Mouse (Mus musculus) cerebellum, adult 9-10 months (tissue): ENCODE measurements at regions not wholly inside any gene's neighbourhood (a gene's known extent, or its start where the extent isn't known, plus 50 kb on each side); places are given as distances from the start of the nearest gene placed in this dataset.

ENCODE experiments used
- DNase-seq: peaks from one replicate; pipeline ENCODE4 v3.0.0; 2022

DNA sequence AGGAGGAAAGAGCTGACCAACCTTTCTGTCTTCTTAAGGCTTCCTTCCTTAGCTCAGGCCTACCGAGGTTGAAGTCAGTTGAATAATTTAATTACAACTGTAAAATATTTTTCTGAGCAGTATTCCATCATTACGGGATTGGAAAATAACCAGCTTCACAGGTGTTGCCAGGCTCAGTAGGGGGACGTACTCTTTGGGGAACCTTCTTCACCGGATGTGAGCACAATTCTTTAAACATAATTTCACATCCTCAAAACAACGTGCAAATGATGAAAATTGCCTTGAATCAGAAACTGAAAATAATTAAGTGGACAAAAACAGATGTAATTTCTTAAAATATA, 515.9 kb downstream of the Tns3 start:
- DNase-seq, result no peak

DNA sequence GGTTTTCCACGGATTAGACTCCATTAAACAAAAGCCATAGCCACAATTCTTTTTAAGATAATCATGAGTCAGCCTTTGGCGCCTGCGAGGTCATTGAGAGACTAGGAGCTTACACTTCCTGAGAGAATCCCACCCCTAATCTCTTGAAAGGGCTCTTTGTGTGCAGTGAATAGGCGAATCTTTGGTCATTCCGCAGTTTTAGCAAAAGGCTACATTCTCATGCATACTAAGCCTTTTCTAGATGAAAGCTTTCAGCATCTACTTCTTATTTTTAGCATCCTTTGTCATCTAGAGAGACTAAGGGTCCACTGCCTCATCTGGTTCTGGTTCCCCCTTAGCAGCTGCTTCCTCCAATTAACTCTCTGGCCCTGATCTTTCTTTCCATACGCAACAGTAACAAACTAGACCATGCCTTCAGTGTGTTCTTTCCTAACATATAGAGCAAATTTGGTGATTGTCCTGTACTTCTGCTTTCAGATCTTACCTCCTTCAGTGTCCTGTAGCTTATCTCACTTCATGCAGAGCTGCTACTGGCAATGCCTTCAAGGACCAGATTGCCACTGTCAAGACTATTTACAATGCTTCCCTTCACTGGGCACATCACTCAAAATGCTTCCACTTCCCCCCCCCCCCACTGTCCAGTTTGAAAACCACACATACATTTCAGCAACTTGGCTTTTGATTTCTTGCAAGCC, 516.4 kb downstream of the Tns3 start:
- DNase-seq, result peak; percentile 1

DNA sequence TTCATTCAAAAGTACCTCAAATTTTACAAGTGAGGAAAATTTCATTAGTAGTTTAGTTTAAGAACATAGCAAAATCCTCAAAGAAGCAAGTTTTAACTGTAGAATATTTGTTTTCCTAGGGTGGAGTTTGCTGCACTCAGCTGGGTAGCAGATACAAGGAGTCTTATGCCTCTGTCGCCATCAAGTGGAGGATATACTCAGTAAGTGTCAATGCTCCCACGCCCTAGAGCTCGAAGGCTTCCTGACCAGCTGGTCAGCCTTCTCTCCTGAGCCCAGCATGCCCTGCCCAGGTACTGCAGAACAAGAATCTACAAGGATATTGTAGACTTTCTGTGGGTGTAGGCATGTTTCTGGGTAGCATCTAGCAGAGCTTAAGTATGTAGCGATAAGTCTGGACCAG, 527.0 kb downstream of the Tns3 start:
- peak; percentile 5 for DNase-seq

DNA sequence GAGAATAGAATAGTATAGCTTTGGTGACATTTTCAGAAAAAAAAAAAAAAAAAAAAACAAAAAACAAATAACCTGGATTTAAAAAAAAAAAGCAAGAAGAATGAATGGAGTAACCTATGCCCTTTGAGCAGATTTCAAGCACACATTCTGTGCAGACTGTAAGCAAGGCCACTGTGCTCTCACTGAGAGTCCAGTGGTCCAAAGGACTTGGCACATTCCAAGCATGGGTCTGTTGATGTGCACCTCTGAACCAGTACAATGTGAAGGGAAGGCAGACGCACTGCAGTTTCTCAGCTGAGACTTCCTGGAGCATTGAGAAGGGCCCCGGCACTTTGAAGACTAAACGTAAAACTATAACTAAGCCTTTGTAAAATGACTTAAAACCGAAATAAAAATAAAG, 527.7 kb downstream of the Tns3 start:
- DNase-seq, result no peak

DNA sequence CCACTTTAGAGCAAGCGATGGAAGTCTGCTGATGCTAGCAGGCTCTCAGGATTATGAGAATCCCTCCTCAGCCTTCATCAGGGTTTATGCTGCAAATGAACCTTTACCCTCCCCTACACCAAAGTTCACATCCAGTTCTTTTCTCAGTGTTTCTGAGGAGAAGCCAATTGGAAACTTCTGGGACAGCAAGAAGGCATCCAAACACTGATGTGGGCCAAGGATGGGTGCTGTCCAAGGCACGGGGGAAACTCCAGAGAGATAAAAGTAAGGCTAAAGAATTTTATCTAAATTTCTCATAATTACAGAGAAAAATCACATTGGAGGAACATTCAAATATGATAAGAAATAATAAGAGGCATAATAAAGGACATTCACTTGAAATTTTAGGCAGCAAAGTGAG, 555.0 kb downstream of the Tns3 start:
- no peak for DNase-seq

DNA sequence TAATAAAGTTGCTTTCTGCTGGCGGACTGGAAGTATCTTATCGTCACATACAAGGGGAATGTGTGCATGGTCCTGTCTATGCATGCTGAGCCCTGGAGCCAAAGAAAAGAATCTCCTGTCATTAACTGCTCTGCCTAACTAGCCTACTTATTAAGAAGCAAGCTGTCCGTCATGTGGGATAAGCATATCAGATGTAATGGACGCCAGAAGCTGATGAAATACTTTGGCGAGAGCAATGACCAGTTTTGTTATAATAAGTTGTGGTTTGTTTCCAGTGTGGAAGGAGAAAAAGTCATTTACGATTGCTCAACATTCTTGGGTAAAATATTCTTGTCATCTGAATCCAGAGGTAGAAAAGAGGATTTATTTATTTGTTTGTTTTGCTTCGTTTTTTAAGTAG, 563.2 kb downstream of the Tns3 start:
- no peak for DNase-seq

DNA sequence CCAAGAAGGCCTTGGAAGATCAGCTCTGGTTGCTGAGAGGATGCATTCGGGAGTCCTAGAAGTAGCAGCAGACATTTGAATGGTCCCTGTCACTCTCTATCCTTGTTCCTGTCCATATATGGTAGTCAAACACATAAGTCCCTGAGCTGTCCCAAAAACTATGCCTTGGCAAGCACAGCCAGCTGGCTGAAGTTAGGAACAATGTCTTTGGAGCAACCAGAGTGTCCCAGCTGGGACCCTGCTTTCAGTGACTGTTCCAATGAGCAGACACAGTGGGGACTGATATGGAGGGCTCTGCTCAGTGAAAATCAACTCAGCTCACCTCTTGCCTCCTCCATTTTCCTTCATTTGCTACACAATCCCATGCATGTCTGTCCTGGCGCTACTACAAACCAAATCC, 580.0 kb downstream of the Tns3 start:
- DNase-seq, result no peak

DNA sequence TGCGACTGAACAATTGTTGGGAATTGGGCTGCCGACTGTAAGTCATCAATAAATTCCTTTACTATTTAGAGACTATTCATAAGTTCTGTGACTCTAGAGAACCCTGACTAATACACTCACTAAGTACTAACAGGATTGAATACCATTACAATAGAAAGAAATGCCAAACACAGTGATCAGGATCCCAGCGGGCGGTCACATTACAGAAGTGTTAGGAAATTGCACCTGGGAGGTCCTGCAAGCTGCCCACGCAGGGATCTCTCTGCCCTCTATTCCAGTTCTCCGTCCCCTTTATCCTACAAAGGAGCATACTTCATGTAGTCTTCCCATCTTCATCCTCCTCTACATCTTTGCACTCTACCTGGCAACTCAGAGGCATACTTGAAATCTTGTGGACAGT, 581.5 kb downstream of the Tns3 start:
- DNase-seq, result no peak

DNA sequence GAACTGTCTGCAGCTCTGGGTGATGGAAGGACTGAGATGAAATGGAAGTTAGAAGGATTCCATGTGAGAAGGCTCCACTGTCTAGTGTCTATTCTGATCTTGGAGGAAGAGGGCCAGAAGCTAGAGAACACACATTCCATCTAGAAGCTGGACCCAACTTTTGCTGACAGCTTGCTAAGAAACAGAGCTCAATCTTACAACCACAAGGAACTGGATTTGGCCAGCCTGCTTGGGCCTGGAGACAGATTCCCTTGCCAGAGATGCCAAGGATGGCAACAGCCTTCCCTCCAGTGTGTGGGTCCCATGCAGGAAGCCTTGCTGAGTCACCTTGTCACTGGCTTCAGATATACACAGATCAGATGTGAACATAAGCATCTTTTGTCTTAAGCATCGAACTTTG, 591.0 kb downstream of the Tns3 start:
- DNase-seq, result no peak

DNA sequence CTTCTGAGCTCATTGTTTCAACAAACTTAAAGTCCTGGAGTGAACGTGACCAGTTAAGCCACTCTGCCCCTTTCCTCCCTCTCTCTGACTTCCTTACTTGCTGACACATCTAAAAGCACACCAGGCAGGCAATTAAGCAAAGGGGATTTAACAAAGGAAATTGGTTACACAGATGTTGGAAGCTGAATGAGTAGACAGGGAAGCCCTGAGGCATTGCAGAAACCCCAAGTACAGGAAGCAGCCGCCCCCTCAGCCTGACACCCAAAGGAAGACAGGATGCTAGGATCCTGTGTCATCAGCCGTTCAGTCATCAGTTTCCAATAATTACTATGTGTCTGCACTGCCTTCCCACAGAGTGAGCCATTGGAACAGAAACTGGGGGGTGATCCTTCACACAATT, 595.5 kb downstream of the Tns3 start:
- DNase-seq, result no peak

DNA sequence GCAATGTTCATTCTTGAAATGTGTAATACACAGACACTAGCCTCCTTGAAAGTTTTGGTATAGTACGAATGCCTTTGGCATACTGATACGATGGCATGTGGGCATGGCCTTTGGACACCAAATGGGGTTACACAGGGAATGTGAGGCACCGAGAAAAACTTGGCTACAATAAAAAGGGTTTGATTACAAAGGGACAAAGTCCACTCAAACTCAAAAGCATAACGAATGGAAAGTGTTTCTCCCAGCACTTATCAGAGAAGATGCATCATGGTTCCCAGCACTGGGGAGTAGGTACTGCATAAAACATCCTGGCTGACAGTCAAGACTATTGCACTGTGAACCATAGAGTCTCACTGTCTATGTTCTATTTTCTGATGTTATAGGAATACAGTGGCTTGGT, 597.0 kb downstream of the Tns3 start:
- DNase-seq, result no peak

DNA sequence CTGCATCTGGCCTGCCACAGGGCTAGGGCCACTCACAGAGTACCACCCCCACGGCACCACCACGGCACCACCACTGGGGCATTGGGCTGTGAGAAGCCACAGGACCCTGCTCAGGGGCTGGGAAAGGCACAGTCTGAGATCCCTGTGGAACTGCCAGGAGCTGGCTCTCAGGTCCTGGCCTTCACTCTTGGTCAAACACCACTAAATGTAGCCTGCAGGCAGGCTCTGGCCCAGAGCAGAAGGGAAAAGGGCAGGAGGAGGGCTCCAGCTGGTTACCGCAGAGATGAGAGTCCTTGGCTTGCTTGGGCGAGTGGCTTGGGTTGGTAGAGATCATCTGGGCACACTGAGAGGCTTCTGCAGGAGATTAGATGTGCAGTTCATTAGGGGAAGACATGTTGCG, 598.5 kb downstream of the Tns3 start:
- DNase-seq, result peak; percentile 5

DNA sequence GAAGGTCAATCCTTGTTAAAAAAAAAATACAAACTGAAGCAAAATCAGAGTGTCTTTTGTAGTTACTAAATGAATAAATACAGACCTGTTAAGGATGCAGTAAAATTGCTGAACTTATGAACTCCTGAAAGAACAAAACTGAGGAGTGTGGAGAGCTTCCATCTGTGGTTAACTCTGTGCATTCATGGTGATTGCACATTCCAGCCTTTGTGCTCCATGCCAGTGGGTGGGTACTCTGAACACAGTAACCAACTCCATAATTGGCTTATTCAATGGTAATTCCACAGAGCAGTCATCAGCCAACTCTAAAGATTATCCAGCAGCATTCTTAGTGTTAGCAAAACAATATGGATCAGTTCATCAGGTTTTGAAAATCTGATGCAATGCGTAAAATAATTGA, 599.2 kb downstream of the Tns3 start:
- no peak for DNase-seq

DNA sequence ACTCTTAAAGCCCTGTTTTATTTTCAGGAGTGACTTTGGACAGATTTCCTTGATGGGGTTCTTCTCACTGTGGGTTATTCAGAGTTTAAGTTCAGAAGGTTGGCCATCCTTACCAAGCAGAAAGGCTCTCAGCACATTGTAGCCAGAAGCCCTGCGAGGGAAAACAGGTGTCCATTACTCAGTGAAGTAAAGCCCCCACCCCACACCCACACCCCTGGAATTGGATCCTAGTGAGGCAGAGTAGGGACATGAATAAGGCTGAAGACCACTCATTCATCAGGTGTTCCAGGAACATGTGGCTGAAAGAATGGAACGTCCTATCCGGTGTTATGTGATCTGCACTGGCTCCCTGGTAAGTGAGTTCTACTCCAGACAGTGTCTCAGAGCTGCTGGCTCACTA, 602.3 kb downstream of the Tns3 start:
- no peak for DNase-seq

DNA sequence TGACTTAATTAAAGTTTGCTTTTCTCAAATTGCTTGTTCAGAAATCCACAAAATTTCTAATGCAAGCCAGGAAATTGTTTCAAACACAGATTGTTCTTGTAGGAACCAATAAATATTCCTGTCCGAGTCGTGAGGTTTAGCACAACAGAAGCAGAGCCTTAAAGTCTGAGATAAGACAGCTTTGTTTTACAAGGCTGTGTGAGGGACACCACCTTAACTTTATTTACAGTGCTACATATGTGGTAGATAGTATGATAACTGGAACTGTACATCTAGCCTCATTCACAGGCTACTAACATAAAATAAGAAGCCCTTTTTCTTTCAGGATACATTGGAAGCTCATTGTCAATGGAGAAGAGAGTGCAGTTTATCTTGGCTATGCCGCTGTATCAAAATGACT, 602.8 kb downstream of the Tns3 start:
- no peak for DNase-seq

DNA sequence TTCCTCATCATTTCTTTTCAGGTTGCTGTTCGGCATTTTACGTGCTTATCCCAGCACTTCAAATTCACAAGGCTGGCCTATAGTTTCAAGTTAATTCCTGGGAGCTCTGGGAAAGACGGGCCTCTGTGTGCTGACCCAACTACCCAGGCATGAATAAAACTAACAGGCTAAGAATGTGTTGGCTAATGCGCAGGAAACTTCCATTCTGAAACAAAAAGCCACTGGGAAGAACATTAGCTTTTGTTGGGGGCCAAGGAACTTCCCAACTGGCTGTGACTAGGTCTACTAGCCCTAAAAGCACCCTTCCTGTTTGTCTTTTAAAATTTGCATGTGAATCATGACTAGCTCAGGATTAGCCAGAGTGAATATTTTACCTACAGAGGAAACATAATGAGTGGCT, 612.8 kb downstream of the Tns3 start:
- no peak for DNase-seq

DNA sequence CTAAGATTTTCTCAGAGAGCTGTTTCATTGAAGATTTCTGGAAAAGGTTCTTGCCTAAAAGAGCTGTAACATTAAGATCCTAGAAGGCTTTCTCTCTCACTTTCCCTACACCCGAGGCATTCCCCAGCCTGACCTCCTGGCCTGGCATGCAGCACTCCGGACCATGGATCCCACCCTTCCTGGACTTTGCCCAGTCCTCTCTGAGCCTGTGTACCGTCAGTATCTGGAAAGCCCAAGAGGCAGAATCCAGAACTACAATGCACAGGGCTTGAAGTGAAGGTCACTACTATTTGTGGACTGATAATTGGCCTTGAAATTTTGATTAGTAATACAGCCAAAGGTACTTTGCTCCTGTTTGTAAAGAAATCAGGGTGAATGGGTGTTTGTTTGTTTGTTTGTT, 619.2 kb downstream of the Tns3 start:
- DNase-seq, result no peak

DNA sequence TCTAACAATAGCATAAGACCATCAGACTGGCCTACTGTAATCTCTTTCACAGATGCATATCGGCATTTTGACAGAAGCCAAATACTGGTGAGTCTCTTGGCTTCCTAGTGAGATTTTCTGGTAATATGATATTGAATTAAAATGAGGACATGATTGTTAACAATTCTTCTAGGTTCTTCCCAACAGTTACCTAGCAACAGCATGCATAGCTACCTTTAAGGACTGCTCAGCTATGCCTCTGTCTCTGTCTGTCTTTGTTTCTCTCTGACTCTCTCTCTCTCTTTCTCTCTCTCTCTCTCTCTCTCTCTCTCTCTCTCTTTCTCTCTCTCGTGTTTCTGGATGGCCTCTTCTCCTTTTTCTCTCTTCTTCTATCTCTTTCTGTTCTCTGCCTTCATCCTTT, 634.2 kb downstream of the Tns3 start:
- DNase-seq, result no peak

DNA sequence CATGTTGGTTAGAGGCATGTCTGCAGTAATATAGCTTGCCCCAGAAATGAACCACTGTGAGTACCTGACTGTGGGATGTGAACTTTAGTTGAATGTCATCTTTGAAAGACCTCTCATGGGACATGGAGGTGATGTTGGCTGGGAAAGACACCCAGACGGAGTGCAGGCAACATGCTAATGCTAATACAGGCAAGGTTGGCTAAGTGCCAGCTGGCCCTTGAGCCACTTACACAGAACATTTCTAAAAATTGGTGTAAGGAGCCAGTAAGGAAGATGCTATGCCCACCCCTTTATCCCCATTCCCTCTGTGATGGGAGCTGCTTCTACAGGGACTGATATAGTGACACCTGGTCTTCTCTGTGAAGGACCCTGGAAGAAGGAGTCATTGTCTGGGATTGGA, 656.5 kb downstream of the Tns3 start:
- no peak for DNase-seq

DNA sequence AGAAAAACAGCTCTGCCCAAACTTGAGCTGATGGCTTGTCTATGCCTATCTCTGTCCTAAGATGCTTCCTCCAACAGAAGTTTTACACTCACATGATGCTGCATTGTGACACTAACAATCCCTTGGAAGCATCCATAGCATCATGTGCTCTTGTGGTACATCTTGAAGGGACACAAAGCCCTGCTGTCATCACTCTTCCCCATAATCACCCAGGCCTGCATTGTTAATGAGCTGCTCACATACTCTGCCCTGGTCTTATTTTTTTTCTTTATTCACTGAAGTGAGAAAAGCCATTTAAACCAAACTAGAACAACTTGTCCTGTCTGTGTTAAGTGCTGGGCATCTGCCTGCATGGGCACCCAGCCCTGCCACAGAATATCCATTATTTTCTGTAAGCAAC, 683.3 kb downstream of the Tns3 start:
- DNase-seq, result no peak

DNA sequence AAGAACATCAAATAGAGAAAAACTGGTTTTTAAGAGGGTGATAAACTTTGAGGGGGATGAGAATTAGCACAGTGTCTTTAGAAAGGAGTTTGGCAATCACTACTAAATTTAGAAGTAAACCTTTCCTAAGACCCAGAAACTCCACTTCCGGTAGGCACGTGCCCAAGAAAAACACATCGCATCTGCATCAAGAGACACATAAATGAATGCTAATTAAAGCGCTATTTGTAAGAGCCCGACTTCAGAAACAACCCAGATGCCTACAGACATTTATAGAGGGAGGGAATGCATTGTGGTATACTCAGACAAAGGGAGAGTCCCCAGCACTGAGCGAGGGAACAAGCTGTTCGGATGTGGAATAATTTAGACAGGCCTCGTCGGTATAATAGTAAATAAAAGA, 688.5 kb downstream of the Tns3 start:
- no peak for DNase-seq

DNA sequence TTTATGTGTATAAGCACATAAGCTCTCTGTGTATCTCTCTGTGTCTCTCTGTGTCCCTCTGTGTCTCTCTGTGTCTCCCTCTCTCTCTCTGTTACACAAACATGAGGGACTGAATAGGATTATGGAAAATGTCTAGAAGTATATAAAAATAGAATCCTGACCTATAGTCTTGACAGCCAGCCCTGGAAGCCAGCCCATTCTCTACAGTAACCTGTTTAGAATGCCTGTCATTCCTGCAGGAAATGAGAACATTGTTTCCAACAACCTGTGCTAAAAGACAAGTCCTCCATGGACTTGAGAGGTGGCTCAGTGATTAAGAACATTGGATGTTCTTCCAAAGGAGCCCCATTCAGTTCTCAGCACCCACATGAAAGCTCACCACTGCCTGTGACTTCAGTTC, 714.4 kb downstream of the Tns3 start:
- DNase-seq, result no peak

DNA sequence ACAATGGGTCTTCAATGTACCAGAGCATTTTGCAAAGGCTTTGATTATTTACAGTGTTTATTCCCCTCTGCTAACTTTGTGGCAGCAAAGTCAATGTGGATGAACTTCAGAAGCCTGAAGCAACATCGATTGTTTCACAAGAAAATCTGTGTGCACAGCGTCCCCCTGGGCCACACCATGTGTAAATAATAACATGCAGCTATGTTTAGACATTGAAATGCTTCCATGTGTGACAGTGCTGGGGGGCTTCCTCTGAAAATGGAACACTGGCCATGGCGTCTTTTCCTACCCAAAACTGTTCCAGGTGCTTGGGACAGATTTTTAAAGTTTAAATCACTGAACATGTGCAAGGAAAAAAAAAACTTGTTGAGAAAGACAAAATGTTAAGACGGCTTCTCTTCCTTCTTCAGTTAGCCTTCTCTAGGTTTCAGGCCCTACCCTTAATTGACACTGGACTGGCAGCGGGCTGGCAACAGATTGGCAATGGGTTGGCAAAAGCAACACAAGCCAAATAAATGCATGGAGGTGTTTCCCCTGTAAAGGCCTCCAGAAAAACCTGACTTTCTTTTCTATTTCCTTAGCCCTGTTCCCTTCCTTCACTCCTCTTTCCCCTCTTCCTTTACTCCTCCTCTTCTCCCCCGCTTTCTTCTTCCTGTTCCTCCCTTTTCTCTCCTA, 715.0 kb downstream of the Tns3 start:
- DNase-seq, result no peak

DNA sequence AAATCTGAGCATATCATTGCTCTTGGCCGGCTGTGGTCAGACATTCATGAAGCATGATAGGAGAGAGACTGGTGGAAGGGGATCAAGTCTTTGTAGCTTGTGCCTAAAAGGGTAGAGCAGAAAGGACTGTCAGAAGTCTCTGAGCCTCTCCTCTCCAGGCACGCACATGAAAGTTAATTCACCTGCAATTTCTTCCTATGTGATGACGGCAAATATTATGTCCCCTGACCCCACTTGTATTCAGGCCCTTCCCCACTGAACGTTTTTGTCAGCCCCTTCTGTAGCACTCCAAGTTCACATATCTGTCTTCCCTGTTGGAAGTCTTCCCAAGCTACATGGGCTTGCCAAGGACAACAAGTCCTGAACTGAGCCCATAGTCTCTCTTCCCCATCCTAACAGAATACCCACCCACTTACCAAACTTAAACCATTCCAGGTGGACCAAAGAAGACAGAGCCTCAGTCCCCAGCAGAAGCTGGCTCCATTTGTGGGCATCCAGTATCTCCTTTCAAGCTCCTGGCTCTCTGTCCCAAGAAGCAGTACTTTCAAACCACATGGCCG, 719.3 kb downstream of the Tns3 start:
- no peak for DNase-seq

DNA sequence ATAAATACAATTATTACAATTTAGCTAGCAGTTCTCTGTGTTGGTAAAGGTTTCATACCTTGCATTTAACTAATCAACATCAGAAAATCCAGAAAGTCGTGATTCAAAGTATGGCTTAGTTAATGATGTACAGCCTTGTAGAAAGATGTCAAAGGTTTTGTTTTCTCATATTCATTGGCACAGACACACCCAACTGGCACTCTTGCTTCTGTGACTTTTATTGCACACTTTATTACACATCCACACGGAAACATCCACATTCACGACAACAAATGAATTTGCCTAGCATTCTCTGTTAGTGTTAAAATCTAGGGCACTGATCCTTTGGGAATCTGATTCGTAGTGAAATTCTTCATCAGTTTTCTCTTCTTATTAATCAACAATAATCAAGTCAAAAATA, 720.0 kb downstream of the Tns3 start:
- no peak for DNase-seq
